Mouse (Mus musculus) urinary bladder, adult 2 months (tissue): ENCODE results near the gene Syde1. TPM values are rescaled to one million over a fixed set of nuclear protein-coding genes. Genes with fewer than 3 reads are reported as not detected.
"Not testable (repeated sequence)": the region's sequence is repeated elsewhere in the genome, so short reads cannot be mapped to it uniquely, and the experiment has no call there.

Source experiments
- DNase-seq: peaks from one replicate; pipeline ENCODE4 v3.0.0; 2022; ENCODE audit warnings: low spot score
- polyA plus RNA-seq: library from polyadenylated mRNA; depleted of rRNA; stranded (reverse); fragments of >200 nt; gene quantifications from 2 replicates; pipeline ENCODE4 v1.2.3, GENCODE M21; 2012; rRNA removed

Gene Syde1
- polyA plus RNA-seq: 27.8 and 29.4 TPM in 2 replicates

DNA sequence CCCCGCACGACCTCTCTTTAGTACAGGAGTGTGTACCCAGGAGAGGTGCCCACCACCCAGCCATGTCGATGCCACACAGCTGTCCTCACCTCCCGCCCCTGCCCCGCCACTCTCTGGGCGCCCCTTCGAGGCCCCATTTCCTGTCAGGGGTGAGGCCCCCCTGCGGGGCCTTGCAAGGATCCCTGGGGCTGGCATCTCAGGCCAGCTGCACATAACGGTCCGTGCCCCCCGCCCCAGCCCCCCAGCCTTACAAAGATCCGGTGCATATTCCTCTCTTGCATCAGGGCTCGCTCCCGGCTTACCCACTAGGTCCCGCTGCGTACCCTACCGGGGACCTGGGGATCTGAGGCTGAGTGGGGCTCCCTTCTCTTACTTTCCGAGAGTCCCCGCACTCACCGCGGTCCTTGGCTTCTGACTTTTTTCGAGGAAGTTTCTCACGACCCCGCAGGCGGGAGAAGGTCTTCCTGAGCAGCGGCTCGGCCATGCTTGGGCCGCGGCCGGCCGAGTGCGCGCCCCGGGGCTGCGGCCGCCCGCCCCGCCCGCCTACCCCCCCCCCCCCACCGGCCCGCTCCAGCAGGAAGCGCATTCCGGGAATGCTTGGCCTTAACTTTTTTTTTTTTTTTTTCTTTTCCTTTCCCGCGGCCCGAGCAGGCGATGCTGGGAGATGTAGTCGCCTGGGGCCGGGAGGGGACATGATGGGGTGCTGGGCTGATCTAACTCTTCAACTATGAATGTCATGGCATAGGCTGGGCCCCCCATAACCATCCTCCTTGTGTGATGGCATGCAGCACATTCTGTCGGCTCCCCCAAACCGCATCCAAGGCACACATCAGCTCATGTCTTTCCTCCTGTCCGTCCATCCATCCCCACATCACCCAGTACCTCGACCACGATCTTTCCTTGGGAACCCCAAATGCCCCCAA, at the start of gene Syde1:
Gene Syde1 (minus strand): TSS at position 559 of the 923 bp plus-strand sequence.
- peak; percentile 48 for DNase-seq

DNA sequence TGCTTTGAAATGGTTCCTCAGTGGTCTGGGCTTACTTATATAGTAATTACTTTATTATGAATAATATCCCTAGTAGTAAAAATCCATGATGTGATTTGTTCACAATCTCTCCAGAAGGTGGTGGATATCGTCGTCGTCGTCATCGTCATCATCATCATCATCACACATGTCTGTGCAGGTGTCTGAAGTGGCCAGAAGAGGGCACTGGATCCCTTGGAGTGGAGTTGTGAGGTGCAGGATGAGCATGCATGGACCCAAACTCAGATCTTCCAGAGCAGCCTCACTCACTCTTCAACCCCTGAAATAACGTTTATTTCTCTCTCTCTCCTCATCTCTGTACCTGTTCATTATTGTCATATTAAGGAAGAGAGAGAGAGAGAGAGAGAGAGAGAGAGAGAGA, 40.5 kb upstream of the Syde1 start:
- DNase-seq: no peak

DNA sequence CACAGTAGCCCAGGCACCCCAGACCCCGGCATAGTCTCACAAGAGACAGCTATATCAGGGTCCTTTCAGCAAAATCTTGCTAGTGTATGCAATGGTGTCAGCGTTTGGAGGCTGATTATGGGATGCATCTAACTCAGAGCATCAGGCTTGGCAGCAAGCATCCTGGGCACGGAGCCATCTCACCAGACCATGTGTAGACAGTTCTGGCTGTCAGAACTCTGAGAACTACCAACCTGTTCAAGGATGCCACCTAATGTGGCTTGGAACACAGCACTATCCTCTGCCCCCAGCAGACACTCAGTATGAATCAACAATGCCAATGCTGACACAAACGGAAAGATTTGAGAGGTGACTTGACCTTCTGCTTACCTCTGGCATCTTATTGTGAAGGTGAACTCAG, 38.4 kb upstream of the Syde1 start:
- DNase-seq: no peak

DNA sequence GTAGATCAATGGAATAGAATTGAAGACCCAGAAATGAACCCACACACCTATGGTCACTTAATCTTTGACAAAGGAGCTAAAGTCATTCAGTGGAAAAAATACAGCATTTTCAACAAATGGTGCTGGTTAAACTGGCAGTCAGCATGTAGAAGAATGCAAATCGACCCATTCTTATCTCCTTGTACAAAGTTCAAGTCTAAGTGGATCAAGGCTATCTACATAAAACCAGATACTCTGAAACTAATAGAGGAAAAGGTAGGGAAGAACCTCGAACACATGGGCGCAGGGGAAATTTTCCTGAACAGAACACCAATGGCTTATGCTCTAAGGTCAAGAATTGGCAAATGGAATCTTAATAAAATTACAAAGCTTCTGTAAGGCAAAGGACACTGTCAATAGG, 31.4 kb upstream of the Syde1 start:
- not testable (repeated sequence) for DNase-seq

DNA sequence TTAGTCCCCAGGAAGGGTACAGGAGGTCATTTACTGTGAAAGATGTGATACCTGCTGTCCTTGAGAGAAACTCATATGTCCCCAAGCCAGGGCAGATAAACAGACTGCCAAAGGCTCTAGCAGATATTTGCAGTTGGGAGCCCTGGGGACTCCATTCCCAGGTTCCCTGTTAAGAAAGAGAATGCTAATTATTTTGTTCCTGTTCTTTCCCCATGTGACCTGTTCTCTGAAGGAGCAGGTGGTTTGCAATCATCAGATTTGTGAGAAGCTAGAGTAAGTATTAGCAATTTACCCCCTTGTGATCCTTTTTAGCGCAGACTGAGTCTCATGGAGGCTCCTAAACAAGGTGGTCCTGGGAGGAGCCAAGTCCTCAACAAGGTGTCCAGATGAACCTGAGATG, 26.2 kb upstream of the Syde1 start, which contains the start of gene Olfr1357:
Gene Olfr1357 (minus strand): TSS at position 101 of the 400 bp plus-strand sequence.
- DNase-seq: no peak

DNA sequence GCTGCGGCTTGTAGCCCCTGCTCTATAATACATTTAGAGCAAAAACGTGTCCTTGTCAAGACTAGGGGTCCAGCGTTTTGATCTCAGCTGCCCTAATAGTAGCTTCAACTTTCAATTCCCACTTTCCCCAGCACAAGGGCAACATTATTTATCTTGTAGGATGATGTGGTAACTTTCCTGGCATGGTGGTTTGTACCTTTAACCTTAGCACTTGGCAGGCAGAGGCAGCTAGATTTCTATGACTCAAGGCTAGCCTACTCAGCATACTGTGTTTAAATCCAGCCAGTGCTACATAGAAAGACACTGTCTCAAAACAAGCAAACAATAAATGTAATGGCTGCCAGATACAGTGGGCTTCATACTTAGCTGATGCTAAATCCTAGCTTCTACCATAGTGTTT, 15.8 kb upstream of the Syde1 start:
- no peak for DNase-seq

DNA sequence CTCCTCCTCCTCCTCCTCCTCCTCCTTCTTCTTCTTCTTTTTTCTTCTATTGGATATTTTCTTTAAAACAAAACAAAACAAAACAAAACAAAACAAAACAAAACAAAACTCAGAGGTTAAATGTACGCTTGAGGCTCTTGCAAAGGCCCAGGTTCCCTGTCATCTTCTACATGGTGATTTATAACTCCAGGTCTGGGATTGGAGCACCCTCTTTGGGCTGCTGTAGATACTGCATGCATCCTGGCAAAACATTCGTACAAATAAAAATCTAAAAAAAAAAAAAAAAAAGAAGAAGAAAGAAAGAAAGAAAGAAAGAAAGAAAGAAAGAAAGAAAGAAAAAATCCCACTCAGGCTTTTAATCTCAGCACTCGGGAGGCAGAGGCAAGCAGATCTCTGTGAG, 13.3 kb upstream of the Syde1 start:
- DNase-seq: no peak

DNA sequence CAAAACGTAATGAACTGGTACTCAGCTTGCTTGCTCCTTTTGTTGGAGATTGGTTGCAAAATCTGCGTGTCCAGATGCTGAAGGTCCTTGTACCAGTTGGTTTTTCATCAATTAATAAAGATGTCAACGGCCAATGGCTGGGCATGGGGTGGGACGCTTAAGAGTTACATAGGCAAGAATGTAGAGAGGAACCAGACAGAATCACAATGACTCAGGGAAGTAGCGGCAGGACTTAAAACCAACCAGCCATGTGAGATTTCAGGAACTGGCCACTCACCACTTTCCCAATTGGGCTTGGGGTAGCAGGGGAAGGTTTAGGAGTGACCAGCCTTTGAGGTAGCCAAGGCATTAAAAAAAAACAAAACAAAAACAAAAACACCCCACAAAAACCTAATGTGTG, 8.1 kb upstream of the Syde1 start:
- no peak for DNase-seq

DNA sequence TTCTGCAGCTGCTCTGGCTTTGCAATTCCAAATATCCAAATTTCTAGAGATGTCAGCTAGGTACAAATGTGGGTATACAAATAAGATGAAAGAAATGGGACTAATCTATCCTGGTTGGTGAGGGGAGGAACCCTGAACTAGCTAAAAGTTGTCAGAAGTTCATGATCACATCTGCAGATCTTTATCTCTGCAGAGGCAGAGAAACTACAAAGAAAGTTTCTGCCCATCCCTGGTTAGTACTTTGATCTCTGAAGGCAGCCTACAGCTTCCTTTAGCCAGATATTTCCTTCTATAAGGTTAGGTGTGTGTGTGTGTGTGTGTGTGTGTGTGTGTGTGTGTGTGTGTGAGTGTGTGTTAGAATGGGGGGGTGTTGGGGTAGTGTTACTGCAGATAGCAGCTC, 2.8 kb upstream of the Syde1 start:
- no peak for DNase-seq

DNA sequence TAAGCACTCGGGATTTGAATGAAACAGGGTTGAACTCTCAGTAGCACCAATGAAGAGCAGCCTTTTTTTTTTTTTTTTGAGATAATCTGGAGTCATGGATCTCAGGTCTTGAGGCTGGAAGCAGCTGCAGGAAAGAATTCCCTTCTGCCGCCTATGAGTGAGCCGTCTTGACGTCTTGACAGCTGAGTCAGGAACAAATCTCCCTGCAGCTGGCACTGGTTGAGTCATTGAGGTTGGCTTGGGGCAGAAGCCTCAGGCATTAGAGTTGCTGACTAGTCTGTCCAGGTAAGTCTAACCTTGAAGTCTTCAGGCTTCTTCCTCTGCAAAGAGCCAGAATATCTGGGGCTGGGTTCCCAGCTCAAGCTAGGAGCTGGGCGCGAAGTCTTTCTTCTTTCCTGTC, 2.4 kb upstream of the Syde1 start:
- no peak for DNase-seq

DNA sequence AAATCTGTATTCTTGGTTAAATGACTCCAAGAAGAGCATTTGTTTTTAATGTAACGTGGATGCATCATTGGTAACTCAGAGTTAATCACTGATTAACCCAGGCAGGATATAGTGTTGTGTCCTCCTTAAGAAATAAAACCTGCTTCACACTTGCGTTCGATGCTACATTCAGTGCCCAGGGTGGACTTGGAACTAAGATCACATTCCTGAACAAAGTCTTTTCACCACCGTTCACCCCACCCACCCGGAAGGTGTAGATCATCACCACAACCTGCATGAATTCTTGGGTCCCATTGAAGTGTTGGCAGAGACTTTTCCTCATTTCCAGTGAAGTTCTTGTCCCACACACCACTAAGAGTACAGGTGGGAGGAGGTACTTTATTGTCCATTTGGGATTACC, 2.0 kb upstream of the Syde1 start:
- no peak for DNase-seq

DNA sequence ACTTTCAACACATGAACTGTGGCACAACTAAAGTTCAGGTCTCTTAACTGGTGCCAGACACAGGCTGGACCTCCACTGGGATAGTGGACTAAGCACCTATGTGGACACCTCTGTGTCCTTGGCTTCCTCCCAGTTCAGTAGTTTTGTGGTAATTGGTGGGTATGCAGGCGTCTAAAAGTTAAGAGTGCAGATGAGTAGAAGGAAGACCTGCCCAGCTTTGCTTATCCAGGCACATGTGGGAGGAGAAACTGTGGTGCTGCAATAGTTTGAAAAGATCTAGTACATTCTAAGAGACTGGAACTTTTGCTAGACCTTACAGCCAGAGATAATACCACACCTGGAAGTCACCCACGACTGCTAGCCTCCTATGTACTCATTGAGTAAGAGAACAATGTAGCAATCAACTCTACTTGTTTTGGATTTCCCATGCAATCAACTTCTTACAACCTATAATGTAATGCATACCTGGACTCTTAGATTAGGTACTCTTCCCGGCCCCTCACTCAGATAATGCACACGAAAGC, 1.2 kb upstream of the Syde1 start:
- DNase-seq: no peak

DNA sequence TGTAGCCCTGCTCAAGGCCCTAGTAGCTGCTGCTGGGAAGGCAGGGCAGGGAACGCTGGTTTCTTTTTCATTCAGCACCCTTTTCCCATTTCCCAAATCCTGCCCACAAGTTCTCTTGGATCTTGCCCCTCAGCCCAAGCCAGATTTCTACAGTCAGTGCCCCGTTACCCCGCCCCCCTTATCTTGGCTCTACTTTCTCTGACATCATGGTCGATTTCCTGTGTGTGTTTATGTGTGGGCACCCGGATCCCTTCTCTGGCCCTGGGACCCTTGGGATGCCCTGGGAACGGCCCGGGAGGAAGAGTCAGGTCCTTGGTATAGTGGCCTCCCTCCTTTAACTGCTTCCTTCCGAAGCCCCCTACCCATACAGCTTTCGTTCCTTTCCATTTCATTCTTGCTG, 1.0 kb downstream of the Syde1 start:
- no peak for DNase-seq

DNA sequence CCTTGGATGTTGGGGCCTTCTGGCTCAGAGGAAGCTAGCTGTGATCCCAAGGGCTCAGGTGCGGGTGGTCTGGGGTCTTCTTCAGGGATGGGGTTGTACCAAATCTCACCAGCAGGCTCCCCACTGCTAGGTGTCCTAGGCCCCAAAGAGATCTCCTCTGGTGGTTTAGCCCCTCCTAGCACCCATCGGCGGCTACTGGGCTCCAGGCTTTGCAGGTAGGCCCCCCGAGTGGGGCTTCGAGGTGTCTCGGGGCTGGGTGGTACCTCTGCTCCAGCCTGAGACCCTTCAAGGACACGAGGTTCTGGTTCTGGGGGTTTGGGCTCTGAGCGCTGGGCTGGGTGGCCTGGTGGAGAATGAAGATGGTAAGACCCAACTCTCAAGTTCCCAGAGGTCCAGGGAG, 1.9 kb downstream of the Syde1 start:
- no peak for DNase-seq

DNA sequence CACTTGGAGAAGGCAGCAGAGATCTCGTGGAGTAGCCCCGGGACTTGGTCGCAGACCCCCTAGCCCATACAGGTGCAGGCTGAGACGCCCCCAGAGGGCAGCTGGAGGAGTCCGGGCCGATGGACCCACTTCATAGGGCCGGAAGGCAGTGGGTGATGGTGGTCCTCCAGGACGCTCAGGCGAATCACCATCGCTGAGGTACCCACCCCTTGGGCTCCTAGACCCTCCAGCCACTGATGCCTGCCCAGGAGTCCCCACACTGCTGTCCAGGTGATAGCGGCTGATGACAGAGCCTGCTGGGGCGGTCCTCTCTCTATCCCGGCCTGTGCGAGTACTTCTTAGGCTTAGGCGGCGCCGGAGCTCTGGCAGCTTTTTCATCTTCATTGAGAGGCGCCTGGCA, 2.5 kb downstream of the Syde1 start:
- no peak for DNase-seq

DNA sequence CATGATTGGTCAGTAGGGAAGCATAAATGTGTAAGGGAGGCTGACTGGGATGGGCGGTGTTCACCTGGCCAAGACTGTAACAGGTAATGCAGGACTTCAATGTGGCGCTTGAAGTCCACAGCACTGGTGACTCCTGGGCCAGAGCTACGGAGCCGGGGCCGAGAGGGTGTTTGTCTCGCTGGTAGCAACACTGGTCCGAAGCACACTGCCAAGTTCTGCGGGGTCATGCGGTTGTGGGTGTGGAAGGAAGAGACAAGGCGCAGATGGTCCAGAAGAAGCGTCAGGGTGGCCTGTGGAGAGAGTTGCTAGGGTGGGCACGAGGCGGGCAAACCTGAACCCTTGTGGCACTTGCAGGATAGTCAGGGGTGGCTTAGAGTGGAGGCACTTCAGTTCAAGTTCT, 5.7 kb downstream of the Syde1 start:
- no peak for DNase-seq

DNA sequence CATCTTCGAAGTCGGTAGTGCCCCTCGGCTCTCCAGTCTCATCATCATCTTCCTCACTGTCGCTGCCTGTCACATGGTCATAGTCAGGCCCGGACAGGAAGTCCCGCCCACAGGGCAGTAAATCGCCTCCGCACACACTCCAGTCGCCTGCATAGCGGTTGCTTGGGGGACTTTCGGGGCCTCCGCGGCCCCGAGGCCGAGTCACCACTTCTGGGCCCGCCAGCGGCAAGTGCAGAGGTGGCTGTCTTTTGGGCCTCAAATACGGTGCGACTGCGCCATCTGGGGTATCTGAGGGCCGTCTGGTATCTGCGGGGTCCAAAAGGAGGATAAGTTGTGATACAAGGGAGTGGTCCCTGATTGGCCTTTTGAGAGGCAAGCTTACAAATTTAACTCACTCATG, 6.2 kb downstream of the Syde1 start:
- DNase-seq: no peak

DNA sequence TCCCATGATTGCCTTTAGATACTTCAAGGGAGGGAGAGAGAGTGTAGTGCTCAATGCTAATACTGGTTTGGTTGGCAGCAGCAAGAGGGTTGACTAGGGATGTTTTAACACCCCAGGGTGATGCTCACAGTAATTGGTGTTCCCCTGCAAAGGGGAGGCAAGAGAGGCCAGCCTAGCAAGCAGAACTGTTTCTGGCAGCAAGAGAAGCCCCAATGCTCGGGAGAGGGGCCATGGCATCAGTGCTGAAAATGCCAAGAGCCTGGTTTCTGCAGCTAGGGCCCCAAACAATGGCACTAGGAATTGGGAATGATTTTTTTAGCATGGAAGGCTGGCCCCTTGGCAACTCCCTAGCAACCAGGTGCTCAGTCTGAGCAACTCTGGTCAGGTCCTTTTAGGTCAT, 6.8 kb downstream of the Syde1 start:
- DNase-seq: no peak

DNA sequence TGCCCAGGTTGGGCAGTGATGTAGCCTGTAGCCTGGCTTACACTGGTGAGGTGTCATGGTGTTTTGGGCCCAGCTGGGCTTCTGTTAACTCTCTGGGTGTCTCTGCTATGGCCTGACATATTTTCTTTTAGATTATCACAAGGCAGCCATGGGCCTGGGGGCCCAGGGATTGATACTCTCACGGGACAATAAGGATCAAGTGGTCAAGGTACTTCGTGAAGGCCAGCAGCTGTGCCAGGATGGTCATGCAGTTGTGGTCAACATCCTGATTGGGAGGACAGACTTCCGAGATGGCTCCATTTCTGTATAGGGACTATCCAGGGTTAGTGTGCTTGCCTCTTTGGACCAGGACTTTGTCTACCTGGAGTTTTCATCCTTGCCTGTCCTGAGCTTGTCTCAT, 7.8 kb downstream of the Syde1 start:
- DNase-seq: no peak

DNA sequence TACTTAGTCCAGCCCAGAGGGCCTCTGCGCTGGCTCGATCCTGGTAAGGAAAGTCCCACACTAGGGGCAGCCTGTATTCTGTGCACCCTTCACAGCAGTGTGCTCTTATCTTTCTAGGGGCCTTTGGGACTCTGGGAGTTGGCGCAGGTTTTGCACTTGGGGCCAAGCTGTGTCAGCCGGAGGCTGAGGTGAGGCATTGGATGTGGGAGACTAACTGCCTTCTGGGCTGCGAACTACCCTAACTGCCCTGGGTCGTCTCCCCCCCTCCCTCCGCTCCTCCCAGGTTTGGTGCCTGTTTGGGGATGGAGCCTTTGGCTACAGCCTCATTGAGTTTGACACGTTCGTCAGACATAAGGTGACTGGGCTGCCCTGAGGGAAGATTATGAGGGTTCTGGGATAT, 8.4 kb downstream of the Syde1 start:
- DNase-seq: no peak

DNA sequence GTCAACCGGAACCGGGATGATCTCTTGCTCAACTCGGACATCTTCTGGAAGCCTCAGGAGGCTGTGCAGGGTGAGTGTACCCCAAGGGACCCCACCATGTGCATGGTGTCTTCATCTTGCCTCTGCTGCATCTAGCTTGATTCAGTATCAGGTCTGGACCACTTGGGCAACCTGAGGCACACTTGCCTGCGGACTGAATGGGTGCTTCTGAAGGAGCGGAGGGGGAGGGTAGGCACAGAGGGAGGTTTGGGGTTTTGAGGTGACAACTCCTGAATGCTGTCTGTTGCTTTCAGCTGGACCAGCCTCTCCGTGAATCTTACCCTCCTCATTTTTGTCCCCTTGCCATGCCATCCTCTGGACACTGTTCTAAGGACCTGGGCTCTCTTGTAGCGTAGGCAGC, 10.6 kb downstream of the Syde1 start:
- DNase-seq: no peak

DNA sequence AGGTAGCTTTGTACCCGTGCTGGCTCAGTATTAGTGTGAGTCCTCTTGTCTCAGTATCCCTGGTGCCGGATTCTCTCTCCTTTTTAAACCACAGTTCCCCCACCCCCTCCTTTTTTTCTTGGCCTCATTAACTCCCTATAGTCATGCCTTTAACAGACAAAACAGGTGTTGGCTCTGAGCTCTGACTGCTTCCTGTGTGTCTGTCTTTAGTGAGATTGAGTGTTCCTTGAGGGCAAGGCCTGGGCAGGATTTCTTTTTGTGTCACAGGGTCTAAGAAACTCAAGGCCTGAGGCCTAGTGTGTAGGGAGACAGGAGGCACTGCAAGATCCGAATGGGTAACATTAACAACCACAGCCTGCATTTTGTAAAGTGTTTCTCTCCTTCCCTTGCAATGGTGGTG, 13.6 kb downstream of the Syde1 start:
- no peak for DNase-seq

DNA sequence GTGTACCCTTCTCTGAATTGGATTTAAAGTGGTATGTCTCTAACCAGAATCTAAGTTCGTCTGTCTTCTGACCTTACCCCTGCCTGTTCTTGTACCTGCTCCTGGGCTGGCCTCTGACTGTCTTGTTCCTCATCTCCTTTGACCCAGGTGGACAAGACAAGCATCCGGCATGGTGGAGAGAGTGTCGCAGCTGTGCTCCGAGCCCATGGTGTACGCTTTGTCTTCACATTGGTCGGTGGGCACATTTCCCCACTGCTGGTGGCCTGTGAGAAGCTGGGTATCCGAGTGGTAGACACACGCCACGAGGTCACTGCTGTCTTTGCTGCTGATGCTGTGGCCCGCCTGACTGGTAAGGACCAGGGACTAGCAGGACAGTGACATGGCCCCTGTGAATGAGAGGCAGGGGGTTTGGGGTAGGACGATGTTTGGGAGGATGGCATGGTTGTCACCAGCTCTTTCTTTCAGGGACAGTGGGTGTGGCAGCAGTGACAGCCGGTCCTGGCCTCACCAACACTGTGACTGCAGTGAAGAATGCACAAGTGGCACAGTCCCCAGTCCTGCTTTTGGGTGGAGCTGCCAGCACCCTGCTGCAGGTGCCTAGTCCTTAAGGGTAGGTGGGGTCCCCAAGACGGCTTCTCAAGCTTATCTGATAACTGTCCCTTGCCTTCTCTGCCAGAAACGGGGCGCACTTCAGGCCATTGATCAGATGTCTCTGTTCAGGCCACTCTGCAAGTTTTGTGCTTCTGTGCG, 15.2 kb downstream of the Syde1 start:
- DNase-seq: no peak
